Mouse (Mus musculus) liver (tissue): ENCODE data around the gene Copz2.

Experiments
- DNase-seq: peaks from one replicate; pipeline ENCODE4 v3.0.0-alpha.2; 2020; ENCODE audit warnings: mixed read lengths

The Copz2 gene

DNA sequence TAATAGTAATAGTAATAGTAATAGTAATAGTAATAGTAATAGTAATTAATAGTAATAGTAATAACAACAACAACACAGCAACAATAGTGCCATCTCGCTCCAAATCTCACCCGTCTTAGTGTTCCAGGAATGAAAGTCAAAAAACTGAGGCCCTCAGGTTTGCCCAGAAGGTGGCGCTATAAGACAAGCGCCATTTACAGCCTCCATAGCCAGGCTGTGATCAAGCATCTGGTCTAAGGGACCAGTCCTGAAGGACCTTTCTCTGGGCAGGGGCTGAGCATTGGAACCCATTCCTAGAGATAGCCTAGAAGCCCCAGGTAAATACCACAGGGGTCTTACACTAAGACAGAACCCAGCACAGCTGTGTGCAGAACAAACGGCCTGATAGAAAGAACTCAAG is 17.5 kb downstream of the Copz2 start:
- peak; percentile 62 for DNase-seq

DNA sequence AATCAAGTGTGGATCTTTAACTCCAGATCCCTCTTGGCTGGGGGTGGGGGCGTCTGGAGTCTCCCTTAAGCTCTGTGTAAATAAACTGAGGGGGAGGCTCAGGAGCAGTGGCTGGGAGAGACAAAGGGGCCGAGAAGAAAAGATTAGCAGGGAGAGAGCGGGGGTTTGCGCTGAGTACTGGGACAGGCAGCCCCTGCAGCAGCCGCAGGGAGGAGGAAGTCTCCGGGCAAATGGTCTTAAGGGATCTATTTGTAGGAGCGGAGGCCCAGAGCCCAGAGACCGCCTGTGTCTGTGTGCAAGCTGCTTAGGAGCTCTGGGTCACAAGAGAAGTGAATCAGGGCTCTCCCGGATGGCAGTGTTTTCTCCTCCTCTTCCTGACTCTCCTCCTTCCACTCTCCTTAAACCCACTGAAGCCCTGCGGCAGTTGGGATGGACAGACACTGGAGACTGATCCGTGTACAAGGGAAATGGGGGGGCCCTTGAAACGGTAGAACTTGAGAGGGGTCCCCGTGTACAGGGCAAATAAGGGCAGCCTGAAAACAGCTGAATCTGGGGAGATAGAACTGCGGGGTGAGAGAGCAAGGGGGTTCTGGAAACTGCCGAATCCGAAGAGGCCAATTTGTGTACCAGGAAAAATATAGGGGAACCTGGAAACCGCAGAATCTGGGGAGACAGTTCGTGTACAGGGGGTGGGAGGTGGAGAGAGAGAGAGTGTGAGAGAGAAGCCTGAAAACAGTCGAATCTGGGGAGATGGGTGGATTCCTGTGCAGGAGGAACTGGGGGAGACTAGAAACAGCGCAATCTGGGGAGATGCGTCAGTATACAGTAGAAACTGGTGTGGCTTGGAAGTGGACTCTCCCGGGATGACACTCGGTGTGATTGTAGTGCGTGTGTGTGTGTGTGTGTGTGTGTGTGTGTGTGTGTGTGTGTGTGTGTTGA is 23.0 kb downstream of the Copz2 start:
- peak; percentile 38 for DNase-seq

DNA sequence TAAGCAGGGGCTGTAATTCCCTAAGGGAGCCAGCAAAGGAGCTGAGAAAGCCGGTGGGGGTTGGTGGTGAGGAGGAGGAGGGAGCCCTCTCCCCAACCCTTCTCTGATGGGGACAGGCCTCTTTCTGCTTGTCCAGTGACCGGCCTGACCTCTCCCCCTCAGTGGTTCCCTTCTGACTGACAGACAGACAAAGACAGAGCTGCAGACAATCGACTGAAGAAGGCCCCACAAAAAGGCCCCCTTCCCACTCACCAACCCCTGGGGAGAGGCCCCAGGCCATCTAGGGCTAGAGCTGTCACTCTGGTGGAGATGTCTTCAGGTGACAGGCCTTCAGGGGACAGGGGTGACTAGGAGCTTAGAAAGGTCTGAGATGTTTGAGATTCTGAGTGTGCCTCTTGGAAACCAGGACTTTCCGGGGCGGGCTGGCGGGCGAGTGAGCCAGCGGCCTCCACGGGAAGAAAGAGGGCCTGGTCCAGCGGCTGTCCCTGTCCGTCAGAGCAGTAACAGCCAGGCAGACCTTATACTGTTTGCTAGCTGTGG is 24.0 kb downstream of the Copz2 start:
- no peak for DNase-seq

DNA sequence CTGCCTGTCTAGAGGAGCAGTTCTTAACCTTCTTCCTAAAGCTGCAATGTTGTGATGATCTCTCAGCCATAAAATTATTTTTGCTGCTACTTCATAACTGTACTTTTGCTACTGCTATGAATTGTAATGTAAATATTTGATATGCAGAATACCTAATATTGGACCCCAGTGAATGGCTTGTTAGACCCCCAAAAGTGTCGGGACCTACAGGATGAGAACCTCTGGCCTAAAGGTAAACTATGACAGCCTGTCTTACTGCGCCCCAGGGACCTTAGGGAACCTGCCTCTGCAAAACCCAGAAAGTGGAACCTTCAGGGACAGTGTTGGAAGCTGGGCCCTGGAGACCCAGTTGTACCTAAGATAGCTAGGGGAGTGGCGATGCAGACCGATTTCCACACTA is 25.6 kb downstream of the Copz2 start:
- DNase-seq: no peak

DNA sequence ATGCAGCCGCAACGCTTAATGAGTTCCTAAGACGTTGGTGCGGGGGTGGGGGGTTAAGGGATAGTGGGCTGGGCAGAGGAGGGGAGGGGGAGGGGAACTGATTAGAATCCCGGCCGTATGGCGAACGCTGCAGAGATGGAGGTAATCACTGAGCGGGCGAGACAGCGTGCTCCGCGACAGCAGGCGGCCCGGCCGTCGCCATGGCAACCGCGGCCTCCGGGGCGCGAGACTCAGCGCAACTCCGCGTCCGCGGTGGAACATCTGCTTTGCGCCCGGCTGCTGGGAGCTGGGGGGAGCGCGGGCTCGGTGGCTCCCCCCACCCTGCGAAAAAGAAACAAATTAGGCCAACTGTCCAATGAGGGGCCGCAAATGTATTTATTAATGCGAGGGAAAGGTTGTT is 26.1 kb downstream of the Copz2 start:
- peak; percentile 70 for DNase-seq

DNA sequence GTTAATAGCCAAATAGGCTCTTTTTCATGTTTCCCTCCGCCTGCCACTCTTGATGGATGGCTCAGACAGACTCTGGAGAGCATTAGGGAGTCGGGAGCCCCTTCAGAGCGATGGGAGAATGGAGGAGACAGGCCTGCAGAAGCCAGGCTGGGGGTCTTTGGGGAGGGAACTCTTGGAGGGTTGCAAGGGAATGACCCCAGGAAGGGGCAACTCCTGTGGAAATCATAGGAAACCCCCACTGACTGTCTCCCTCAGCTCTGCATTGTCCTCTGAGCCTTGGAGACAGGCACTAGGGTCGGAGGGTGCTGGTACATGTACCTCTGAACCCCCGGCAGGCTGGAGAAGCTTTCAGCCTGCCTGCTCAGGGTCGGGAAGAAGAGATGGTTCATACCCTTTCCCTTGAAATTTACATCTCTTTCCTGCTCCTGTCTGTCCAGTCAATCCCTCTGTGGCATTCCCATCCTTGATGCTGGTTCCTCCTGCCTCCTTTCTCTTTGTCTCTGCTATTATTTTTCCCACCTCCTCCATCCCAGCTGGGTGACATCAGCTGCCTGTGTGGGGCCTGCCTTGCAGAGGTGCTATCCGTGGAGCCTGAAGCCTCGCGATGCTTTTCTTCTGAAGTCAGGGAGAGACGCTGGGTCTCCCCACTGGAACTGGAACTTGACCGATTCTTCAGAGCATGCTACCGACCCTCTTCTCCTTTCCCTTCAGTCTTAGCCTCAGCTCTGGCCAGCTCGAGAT is 26.8 kb downstream of the Copz2 start:
- no peak for DNase-seq

DNA sequence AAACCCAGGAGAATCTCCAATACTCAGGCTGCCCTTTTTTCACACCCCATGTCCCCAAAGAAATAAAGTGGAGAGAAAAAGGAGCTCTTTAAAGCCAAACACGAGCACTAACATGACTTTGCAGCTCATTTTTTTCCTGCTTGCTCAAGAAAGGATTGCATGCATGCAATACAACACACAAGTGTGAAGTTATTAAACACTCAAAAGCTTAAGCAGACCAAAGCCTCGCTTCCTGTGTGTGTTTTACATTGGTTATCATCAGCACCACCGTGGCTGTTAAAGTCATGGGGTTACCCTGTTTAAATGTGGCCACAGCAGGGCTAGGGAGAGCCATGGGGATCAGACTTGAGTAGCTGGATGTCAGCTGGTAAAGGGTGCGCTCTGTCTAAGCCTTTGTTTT is 27.4 kb downstream of the Copz2 start:
- no peak for DNase-seq

DNA sequence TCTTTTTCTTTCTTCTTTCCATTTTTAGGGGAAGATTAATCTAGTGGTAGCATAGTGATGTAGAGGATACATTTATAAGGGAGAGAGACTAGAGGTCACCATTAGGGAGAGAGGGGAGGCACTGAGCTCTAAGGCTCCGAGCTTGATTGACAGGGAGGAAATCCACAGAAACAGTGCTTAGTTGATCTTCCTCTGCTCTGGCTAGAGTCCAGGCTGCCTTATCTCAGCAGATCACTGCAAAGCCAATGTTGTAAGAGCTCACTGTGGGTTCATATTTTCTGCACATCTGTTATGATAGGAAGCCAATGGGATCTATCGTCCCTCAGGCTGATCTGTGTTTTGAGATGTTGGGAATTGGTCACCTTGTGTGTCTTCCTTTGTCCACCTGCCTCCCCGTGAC is 29.0 kb downstream of the Copz2 start:
- DNase-seq: no peak

DNA sequence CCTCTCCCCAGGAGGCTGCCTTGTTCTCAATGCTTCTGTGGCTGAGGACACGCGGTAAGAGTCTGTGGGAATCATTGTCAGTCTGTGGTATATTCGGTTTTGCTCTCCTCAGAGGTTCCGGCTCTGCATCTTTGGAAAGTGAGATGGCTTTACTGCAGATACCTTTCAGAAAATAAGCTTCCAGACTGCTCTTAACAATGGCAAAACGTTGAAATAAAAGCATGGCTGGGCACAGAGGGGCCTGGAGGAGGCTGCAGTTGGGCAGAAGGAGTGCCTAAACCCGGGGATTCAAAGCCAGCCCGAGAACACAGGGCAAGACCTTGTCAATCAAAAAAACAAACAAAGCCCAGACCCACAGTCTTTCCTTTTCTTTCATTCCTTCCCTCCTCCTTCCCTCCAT is 29.7 kb downstream of the Copz2 start:
- DNase-seq: no peak

DNA sequence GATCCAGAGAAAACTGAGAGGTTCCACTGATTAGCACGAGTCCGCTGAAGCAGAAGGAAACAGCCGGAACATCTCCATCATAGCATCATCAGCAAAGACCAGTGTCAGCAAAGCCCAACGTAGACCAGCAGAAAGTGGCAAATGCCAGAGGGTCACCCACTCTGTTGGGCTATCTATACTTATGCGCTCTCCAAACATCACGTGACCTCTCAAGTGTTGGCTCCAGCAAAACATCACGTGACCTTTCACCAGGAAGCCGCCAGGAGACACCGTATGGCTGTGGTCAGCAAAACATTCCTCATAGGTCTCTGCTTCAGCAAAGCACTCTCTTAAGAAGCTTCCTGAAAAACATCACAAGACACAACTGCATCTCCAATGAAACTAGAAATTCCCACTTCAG is 30.6 kb downstream of the Copz2 start:
- no peak for DNase-seq

DNA sequence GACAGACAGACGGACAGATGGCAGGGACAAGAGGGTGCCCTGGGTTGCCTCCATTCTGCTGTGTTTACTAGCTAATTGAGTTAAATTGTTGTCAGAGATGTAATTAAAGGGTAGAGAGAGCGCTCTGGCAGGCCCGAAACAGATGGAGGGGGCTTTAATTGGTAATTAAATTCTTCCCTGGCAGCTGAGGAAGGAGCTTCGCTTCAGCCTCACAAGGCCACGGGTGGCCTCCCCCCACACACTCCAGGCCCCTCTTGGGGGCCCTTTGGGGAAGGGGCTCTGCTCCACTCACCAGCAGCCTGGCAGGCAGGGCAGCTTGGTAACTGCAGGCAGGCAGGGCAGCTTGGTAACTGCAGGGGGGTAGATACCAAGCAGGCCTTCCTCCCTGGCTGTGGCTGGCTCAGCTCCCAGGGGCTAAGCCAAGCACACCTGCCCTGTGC is 36.3 kb downstream of the Copz2 start:
- no peak for DNase-seq

DNA sequence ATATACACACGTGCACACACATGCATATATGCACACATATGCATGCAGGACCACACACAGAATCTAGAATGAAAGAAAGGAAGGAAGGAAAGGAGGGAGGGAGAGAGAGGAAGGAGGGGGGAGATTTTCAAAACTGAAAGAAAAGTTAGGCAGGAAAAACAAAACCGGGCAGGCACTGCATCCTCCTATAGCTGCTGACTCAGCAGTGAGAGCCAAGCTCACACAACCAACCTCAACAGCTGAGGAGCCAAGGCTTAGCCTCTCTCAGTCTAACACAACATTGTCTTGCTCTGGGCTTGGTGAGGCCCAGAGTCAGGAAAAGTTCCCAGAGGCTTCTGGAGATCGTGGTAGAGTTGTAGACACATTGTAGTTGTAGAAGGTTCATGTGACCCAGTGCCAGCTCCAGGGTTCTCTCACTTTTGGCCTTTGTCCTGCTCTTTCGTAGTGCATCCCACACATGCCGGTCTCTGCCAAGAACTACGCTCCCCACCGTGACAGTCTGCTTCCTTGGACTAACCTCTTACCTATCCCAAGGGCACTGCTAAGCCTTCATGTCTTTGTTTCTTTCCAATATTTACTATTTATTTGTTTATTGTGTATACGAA is 37.4 kb downstream of the Copz2 start:
- no peak for DNase-seq

DNA sequence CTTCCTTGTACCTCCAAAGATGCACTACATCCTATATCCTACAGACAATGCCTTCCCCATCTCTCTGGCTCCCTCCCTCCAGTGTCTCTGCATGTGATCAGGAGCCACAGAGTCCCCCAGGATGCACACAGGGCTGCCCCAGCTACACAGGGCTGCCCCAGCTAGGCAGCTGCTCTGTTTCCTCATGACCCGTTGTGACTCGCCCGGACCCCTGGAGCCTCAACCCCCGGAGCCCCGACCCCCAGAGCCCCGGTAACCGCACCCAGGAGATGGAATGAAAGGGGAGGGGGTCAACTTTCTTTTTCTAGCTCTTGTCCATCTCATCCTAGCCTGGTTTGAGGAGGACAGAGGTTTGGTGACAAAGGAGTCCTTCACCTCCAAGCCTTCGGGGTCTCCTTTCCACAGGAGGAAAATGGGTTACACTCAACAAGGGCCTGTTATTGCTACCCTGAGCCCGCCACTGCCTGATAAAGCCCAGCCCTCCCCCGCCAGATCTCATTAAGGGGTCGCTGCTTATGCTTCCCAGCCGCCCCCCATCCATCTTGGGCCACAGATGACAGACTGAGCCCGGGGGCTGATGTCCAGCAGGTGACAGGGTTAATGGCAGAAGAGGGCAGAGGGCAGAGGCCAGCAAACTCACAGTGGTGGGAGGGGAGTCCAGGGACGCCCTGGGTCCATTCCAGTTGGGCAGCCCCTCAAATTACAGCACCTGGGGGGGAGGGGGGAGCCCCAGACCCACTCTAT is 42.3 kb downstream of the Copz2 start:
- no peak for DNase-seq

DNA sequence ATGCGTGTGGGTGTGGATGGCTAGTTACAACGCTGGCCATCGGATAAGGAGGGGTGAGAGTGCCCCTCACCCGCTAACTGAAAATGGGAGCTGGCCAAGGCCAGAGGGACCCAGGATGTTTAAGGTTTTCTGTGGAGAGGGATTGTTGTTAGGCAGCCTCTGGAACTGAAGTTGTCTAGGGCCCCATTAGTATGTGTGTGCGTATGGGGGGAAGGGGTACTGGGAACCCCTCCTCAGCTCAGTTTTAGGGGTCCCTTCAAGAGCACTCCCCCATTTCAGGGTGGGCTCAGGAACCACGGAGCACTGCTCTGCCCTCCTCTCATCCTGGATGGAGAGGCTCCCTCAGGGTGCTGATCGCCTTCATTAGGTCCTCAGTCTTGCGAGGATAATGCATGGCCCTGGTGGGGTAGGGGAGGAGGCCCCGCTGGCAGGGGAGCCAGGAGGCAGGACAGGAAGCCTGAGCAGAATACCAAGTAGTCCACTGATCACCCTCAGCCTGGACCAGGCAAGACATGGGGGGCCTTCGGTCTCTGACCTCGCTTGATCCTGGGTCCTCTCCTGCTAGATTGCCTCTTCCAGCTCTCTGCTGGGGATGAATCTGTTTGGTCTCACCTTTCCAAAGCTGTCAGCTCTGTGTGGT is 43.7 kb downstream of the Copz2 start:
- no peak for DNase-seq

DNA sequence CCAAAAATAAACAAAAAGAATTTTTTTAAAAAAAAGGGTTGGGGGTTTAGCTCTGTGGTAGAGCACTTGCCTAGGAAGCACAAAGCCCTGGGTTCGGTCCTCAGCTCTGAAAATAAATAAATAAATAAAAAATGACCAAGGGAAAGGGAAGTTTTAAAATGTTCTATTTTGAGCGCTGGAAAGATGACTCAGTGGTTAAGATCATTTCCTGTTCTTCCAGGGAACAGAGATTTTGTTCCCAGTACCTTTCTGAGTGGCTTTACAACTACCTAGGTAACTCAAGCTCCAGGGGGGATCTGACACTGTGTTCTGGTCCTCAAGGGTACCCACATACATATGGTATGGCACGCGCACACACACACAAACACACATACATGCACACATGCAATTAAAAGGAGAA is 46.2 kb downstream of the Copz2 start:
- DNase-seq: no peak

DNA sequence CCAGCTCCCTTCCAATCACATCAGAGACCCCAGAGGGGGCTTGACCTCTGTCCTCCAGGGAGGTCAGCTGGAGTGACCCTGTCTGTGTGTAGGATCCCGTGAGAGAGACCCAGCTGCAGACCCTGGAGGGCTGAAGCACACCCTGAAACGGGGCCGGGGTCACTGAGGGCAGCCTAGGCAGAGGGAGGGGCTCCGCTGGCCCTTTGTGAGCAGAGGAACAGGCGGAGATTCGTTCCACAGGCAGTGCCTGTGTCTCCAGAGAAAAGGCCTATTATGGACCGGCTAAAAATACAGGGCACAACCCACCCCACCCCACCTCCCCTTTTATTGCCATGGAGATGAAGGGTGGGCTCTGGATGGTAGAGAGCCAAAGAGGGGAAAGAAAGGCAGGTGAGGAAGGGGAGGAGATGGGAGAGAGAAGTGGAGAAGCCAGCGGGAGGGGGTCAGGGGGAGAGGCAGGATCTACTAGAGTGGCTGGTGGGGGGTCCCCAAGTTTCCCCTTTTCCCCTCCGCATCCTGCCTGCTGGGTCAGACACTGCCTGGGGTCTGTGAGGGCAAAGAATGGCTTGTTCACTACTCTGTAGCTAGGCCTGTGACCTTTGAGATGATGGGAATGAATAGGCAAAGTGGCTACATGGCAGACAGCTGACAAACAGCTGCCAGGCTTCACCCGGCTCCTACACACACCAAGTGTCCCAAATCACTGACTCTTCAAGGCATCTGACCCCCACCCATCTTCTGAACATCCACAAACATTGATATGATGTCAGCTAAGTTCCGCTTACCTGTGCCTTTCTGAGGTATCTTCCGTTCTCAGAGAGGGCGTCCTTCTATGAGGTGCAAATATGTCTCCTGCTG is 50.0 kb downstream of the Copz2 start:
- no peak for DNase-seq

DNA sequence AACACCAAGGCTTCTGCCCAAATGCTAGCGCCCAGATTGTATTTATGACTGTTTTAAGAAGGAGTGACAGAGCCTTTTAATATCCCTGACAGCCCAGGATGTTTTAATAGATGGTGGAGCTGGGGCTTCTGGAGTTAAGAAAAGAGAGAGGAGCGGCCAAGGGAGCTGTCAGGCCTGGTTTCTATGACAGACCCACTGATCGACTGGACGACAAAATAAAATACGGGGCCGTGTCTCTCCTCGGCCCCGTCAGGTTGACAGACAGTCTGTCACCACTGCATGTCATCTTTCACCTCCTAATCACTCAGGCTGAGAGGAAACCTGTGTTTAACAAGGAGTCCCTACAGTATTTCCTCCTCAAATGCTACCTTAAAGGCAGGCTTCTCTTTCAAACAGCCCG is 51.7 kb downstream of the Copz2 start:
- no peak for DNase-seq

DNA sequence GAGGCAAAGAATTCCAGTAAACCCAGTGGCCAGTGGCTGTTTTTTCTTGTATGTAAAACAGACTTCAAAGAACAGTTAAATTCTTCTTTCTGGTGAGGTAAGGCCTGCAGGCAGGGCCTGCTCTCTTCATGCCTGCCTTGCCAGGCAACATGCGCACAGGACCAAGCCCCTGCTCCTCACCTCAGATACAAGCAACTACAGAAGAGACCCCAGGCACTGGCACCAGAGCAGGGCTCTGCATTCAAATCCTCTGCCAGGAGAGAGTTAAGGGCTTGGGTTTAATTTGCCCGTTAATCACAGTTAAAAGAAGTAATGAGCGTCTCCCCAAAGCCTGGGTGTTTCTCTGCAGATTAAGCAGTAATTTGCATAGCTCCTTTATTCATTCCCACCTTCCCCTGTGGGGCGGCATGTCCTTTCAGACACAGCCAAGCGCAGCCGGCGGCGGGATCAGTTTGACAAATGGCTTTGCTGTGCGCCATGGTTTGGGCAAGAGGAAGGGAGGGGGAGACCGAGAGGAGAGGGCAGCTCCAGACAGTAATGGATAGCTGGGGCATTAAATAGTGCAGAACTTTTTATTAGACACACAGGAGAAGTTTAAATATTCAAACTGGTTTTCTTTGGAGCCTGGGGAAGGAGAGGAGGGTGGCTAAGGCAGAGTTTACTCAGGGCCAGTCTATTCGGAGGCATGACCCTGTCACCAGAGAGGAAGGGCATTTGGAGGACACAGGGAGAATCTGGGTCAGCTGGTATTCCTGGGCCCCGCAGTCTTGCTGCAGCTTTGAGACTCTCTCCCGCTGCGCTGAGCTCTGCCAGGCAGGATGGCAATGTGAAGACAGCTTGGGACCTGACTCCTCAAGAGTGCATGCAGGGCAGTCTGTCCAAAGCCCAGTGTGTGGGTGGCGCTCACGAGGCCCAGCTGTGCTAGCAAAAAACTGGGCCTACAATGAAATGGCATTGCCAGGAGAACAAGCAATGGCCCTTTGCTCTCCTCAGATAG is 53.3 kb downstream of the Copz2 start:
- DNase-seq: no peak

DNA sequence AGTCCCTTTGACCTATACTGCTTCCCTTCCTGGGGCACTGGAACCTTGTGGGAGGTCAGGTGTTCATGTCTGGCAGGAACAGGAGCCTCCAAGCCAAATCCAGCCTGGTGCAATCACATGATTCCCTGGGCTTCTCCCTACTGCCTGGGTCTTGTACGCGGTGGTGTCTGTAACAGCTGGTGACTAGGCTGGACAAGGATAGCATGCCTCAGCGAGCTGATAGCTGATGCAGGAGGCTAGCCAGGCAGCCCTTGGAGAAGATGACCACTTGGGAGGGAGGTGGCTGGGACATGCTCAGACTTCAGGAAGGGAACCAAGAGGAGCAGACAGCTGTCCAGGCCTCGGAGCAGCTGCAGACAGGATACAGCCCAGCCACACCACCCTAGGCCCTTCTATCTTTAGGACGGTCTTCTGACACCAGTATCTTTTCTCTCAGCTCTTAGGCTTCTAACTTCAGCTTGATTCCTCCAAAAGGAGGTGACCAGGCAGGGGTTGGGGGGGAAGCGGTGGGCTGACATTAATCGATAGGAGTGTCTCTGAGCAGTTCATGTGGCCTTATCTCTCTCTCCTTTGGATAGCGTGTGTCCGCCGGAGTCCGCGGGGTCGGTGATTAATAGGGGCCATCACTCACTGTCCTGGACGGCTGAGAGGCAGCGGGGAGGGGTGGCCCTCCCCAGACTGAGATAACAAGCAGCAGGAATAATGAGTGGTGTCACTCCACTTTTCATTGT is 56.9 kb downstream of the Copz2 start:
- DNase-seq: no peak
